Mouse (Mus musculus) macrophage (primary cell): ENCODE measurements around the gene Tgm3. TPM values are rescaled to one million over a fixed set of nuclear protein-coding genes. Genes with fewer than 3 reads are reported as not detected.

Experiments used
- H3K27ac ChIP-seq: fragments of 350-480 bp; formaldehyde crosslinking; 2 replicates; pipeline ENCODE4 v1.9.0; 2021
- H3K36me3 ChIP-seq: fragments of 350-480 bp; formaldehyde crosslinking; 2 replicates; pipeline ENCODE4 v1.9.0; 2021; ENCODE audit errors: inconsistent target
- H3K4me3 ChIP-seq: fragments of 350-480 bp; formaldehyde crosslinking; 2 replicates; pipeline ENCODE4 v1.9.0; 2021; ENCODE audit errors: inconsistent target
- H3K79me2 ChIP-seq: fragments of 350-480 bp; formaldehyde crosslinking; 2 replicates; pipeline ENCODE4 v1.9.0; 2021; ENCODE audit errors: inconsistent target
- WGBS: methylation state at CpG from one replicate; pipeline ENCODE4 v1.1.7; 2026; ENCODE audit warnings: inconsistent platforms; ENCODE audit not compliant: missing documents; 5-methylcytosine and 5-hydroxymethylcytosine counted together
- polyA plus RNA-seq: library from polyadenylated mRNA; stranded (reverse); fragments of 250-400 nt; gene quantifications from 3 replicates; pipeline ENCODE4 v1.2.4, GENCODE M21; 2018; ENCODE audit warnings: inconsistent platforms

Tgm3 gene
- polyA plus RNA-seq, 1 experiment from 2014 or later = not detected

DNA sequence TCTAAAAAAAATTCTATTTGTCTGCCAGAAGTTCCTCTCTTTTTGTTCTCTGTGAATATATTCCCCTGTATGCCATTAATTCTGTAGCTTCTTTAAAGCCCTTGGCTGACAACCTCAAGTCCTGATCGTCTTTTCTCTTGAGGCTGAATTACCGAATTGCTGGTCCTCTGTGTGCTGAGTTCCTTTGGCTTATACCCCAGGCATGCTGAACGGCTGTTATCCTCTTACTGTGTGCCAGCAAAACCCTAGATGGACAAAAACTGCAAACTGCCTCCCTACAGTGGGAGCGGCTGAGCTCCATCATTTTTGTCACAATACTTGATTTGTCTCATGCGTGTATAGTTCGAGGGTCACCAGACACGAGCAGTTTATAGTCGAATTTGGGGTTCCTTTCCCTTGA, 24.7 kb downstream of the Tgm3 start:
- WGBS = 91% methylated on average over 8 of the region's 8 CpGs
- Histone ChIP-seq H3K4me3 (no peak overlapping the region), H3K27ac (no peak overlapping the region), H3K79me2 (no peaks in the 10 kb centered on the region), H3K36me3 (no peaks in the 10 kb centered on the region)

GRCm38 (mm10) chr2:130038971-130039370, 26.8 kb downstream of the Tgm3 start:
- Histone ChIP-seq H3K36me3 (no peaks in the 10 kb centered on the region), H3K27ac (no peak overlapping the region), H3K79me2 (no peaks in the 10 kb centered on the region), H3K4me3 (no peak overlapping the region)
- 87% methylated on average over 3 of the region's 3 CpGs for WGBS

DNA sequence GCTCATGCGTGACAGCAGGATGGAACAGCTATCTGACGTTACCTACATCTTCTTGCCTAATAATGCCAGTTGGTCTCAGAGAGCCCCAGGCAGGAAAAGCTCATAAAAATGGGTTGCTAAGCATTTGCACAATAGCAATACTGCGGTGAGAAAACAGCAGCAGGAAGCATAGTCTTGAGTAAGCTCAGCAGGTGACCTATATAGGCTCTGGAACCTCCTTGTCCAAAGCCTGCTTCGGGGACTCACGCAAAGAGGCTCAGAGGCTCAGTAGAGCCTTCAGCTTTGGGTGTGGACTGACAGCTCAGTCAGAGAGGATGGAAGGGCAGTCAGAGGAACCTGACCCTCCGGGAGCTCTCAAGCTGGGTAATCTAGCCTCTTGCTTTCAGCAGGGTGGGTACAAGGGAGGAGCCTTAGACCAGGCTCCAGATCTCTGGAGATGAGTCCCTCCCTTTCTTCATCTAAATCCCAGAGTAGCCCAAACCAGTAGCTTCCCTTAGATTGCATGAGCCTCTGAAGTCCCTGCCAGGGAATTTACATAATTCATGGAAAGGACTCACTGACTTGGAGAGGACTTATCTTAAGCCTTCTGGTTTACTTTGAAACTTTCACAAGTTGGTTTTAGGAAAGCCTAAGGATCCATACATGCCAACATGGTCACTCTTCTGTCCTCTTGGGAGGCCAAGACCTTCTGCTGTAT, 28.2 kb downstream of the Tgm3 start:
- no peaks in the 10 kb centered on the region for H3K36me3 ChIP-seq
- H3K4me3 ChIP-seq = no peak overlapping the region
- WGBS = 27% methylated on average over 6 of the region's 6 CpGs
- no peak overlapping the region for H3K27ac ChIP-seq
- no peaks in the 10 kb centered on the region for H3K79me2 ChIP-seq

GRCm38 (mm10) chr2:130043835-130044234, 31.7 kb downstream of the Tgm3 start:
- WGBS = 71% methylated on average over 3 of the region's 4 CpGs
- Histone ChIP-seq H3K27ac (no peak overlapping the region), H3K79me2 (no peaks in the 10 kb centered on the region), H3K36me3 (no peaks in the 10 kb centered on the region), H3K4me3 (no peak overlapping the region)

DNA sequence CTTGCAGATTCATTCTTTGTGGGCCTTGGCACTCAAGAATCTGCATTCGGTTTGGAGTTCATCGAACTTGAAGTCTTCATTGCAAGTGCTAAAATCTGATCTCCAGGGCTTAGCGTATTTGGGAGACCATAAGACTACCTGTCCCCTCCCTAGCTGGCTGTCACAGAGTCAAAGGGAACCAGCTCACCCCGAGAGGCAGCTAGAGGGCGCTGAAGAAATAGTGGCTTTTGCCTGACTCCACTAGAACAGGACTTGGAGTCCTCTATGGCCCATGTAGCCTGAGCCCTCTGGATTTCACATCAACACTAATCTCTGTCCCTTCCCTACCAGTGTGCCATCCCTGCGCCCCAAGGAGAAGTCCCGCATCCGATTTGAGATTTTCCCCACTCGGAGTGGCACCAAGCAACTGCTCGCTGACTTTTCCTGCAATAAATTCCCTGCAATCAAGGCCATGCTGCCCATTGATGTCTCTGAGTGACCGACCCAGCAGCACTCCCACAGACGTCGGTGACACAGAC, 35.8 kb downstream of the Tgm3 start:
- H3K36me3 ChIP-seq = no peaks in the 10 kb centered on the region
- WGBS = 78% methylated on average over 13 of the region's 13 CpGs
- H3K79me2 ChIP-seq = no peaks in the 10 kb centered on the region
- no peak overlapping the region for H3K27ac ChIP-seq
- no peak overlapping the region for H3K4me3 ChIP-seq

DNA sequence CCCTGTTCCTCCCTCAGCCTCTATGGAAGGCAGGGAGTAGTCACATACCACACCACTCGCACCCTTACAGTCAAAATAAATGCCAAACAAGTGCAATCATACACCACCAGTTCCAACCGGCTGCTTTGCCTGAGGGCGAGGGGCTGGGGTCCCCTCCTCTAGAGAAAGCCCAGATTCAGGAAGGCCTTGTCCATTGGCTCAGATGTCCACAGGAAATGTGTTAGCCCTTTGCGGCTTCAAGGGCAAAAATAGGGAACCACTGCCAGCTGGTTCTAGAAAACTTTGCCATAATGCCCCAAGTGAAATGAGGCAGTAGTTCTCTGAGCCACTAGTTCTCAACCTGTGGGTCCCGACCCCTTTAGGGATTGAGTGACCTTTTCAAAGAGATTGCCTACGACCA, 36.6 kb downstream of the Tgm3 start:
- no peaks in the 10 kb centered on the region for H3K36me3 ChIP-seq
- WGBS = 21% methylated on average over 6 of the region's 6 CpGs
- no peaks in the 10 kb centered on the region for H3K79me2 ChIP-seq
- H3K4me3 ChIP-seq = no peak overlapping the region
- H3K27ac ChIP-seq = peak overlapping the region; percentile 19; the same call in 1 of the 2 replicates

GRCm38 (mm10) chr2:130058149-130058548, 46.0 kb downstream of the Tgm3 start:
- no peak overlapping the region for H3K4me3 ChIP-seq
- no peaks in the 10 kb centered on the region for H3K79me2 ChIP-seq
- H3K36me3 ChIP-seq = no peaks in the 10 kb centered on the region
- H3K27ac ChIP-seq = no peak overlapping the region
- WGBS = 33% methylated on average over 1 of the region's 1 CpGs

GRCm38 (mm10) chr2:130068228-130068627, 56.1 kb downstream of the Tgm3 start:
- Histone ChIP-seq H3K36me3 (no peaks in the 10 kb centered on the region), H3K27ac (no peak overlapping the region), H3K79me2 (no peaks in the 10 kb centered on the region), H3K4me3 (no peak overlapping the region)
- WGBS = 38% methylated on average over 3 of the region's 3 CpGs

GRCm38 (mm10) chr2:130070396-130070795, 58.2 kb downstream of the Tgm3 start:
- H3K36me3 ChIP-seq = no peaks in the 10 kb centered on the region
- H3K79me2 ChIP-seq = no peaks in the 10 kb centered on the region
- WGBS = 100% methylated on average over 2 of the region's 2 CpGs
- H3K4me3 ChIP-seq = no peak overlapping the region
- no peak overlapping the region for H3K27ac ChIP-seq

Other genes starting within 250 kb of the Tgm3 start
- gene Stk35, start 211.8 kb upstream of the Tgm3 start, polyA plus RNA-seq = 7.1 to 11.0 TPM (median 10.4 TPM) in 3 replicates
- gene Tgm6, start 100.1 kb downstream of the Tgm3 start, polyA plus RNA-seq = not detected in 3 replicates
- gene Snrpb, start 167.1 kb downstream of the Tgm3 start, polyA plus RNA-seq = 53.8 to 226 TPM (median 142 TPM) in 3 replicates
- not detected in 3 replicates for gene Tmc2, start 182.8 kb downstream of the Tgm3 start, polyA plus RNA-seq